Mouse (Mus musculus): Measurements from ENCODE around the gene Hadh. TPM values are rescaled to one million over a fixed set of nuclear protein-coding genes. Genes with fewer than 3 reads are reported as not detected.

Hadh gene
- total and polyA plus RNA-seq, 3 experiments = 39.1 to 66.9 TPM; not detected in 1

GRCm38 (mm10) chr3:131259392-131259965 is 12.4 kb downstream of the Hadh start:
- Histone ChIP-seq H3K4me1 (ENCODE audit: control insufficient read depth in 1 of 2, insufficient read depth in 2 of 2, low read length in 2 of 2) (no peaks in the 10 kb centered on the region), H3K79me2 (ENCODE audit: control insufficient read depth, insufficient read depth, low read length, poor library complexity) (no peaks in the 10 kb centered on the region), H3K9me3 (replicated peaks; ENCODE audit: insufficient read depth, low read length) (no peaks in the 10 kb centered on the region), H3K36me3 (ENCODE audit: control insufficient read depth in 1 of 2, insufficient read depth in 2 of 2, low read length in 2 of 2) (no peaks in the 10 kb centered on the region; a peak in 1 of 4 replicates), H3K27me3 (ENCODE audit: control insufficient read depth in 1 of 2, insufficient read depth in 2 of 2, low read length in 2 of 2) (no peaks in the 10 kb centered on the region), H3K9ac (ENCODE audit: control insufficient read depth, low read depth, low read length, poor library complexity, severe bottlenecking) (no peak overlapping the region), H3K4me3 (ENCODE audit: control insufficient read depth in 1 of 2, insufficient read depth in 1 of 2, low read depth in 2 of 2, low read length in 2 of 2) (no peak overlapping the region), H3K27ac (ENCODE audit: control insufficient read depth, low read depth, low read length) (no peak overlapping the region)
- DNase-seq (ENCODE audit: low read depth, low spot score) = no peak
- no peak for TF ChIP-seq ZNF384 (IDR thresholded peaks at IDR 0.05; ENCODE audit: low read depth, low read length)
- TF ChIP-seq MAZ (IDR thresholded peaks at IDR 0.05; ENCODE audit: low read depth, low read length) = no peak
- TF ChIP-seq POLR2AphosphoS2 (IDR thresholded peaks at IDR 0.05; ENCODE audit: low read length) = no peak
- TF ChIP-seq MEF2A (IDR thresholded peaks at IDR 0.05; ENCODE audit: extremely low read depth, insufficient replicate concordance, low read depth, low read length, poor library complexity, severe bottlenecking) = no peak
- no peak for TF ChIP-seq SMC3 (IDR thresholded peaks at IDR 0.05; ENCODE audit: low read depth, low read length)
- TF ChIP-seq TBP (IDR thresholded peaks at IDR 0.05; ENCODE audit: low read depth, low read length) = no peak
- no peak for TF ChIP-seq MAFK (IDR thresholded peaks at IDR 0.05; ENCODE audit: borderline replicate concordance, low read depth, low read length)
- TF ChIP-seq BHLHE40 (IDR thresholded peaks at IDR 0.05; ENCODE audit: borderline replicate concordance, low read depth, low read length) = no peak

- DNase-seq (ENCODE audit: low read depth, low spot score) = no peak
- Histone ChIP-seq H3K4me1 (ENCODE audit: control insufficient read depth in 1 of 2, insufficient read depth in 2 of 2, low read length in 2 of 2) (no peaks in the 10 kb centered on the region), H3K27ac (ENCODE audit: control insufficient read depth, low read depth, low read length) (no peak overlapping the region), H3K27me3 (ENCODE audit: control insufficient read depth in 1 of 2, insufficient read depth in 2 of 2, low read length in 2 of 2) (no peaks in the 10 kb centered on the region), H3K9ac (ENCODE audit: control insufficient read depth, low read depth, low read length, poor library complexity, severe bottlenecking) (no peak overlapping the region), H3K4me3 (ENCODE audit: control insufficient read depth in 1 of 2, insufficient read depth in 1 of 2, low read depth in 2 of 2, low read length in 2 of 2) (no peak overlapping the region), H3K79me2 (ENCODE audit: control insufficient read depth, insufficient read depth, low read length, poor library complexity) (no peaks in the 10 kb centered on the region), H3K36me3 (ENCODE audit: control insufficient read depth in 1 of 2, insufficient read depth in 2 of 2, low read length in 2 of 2) (no peaks in the 10 kb centered on the region; a peak in 1 of 4 replicates), H3K9me3 (replicated peaks; ENCODE audit: insufficient read depth, low read length) (no peaks in the 10 kb centered on the region)
- TF ChIP-seq CHD1 (IDR thresholded peaks at IDR 0.05; ENCODE audit: low read depth, low read length) (no peak), ZNF384 (IDR thresholded peaks at IDR 0.05; ENCODE audit: low read depth, low read length) (no peak)
Observed at GRCm38 (mm10) chr3:131258921-131259320, 13.0 kb downstream of the Hadh start.

- no peaks in the 10 kb centered on the region for H3K79me2 ChIP-seq (ENCODE audit: control insufficient read depth, insufficient read depth, low read length, poor library complexity)
- no peaks in the 10 kb centered on the region; a peak in 1 of 4 replicates for H3K36me3 ChIP-seq (ENCODE audit: control insufficient read depth in 1 of 2, insufficient read depth in 2 of 2, low read length in 2 of 2)
- H3K9me3 ChIP-seq (replicated peaks; ENCODE audit: insufficient read depth, low read length) = no peaks in the 10 kb centered on the region
- H3K9ac ChIP-seq (ENCODE audit: control insufficient read depth, low read depth, low read length, poor library complexity, severe bottlenecking) = no peak overlapping the region
- no peaks in the 10 kb centered on the region for H3K4me1 ChIP-seq (ENCODE audit: control insufficient read depth in 1 of 2, insufficient read depth in 2 of 2, low read length in 2 of 2)
- H3K27ac ChIP-seq (ENCODE audit: control insufficient read depth, low read depth, low read length) = no peak overlapping the region
- H3K27me3 ChIP-seq (ENCODE audit: control insufficient read depth in 1 of 2, insufficient read depth in 2 of 2, low read length in 2 of 2) = no peaks in the 10 kb centered on the region
- no peak for DNase-seq (ENCODE audit: low read depth, low spot score)
- no peak overlapping the region for H3K4me3 ChIP-seq (ENCODE audit: control insufficient read depth in 1 of 2, insufficient read depth in 1 of 2, low read depth in 2 of 2, low read length in 2 of 2)
- no peak for TF ChIP-seq RAD21 (IDR thresholded peaks at IDR 0.05; ENCODE audit: low read depth, low read length)
- no peak for TF ChIP-seq JUND (IDR thresholded peaks at IDR 0.05; ENCODE audit: low read depth, low read length)
- TF ChIP-seq E2F4 (IDR thresholded peaks at IDR 0.05; ENCODE audit: borderline replicate concordance, low read depth, low read length) = no peak
- TF ChIP-seq CTCF (IDR thresholded peaks at IDR 0.05 in 2 of 3, conservative IDR thresholded peaks at IDR 0.05 in 1 of 3; ENCODE audit: control insufficient read depth in 1 of 3, insufficient read depth in 1 of 3, low read depth in 2 of 3, low read length in 3 of 3, poor library complexity in 1 of 3, severe bottlenecking in 1 of 3) = no peak
- 0 out of 2 replicates have a peak, but pooled peaks have one; percentile 11 for TF ChIP-seq TCF12 (IDR thresholded peaks at IDR 0.05; ENCODE audit: low read depth, low read length)
- no peak for TF ChIP-seq NELFE (IDR thresholded peaks at IDR 0.05; ENCODE audit: low read depth, low read length)
- no peak for TF ChIP-seq MAZ (IDR thresholded peaks at IDR 0.05; ENCODE audit: low read depth, low read length)
- no peak for TF ChIP-seq NRF1 (IDR thresholded peaks at IDR 0.05; ENCODE audit: insufficient read depth, low read depth, low read length, poor library complexity, severe bottlenecking)
- no peak for TF ChIP-seq HCFC1 (IDR thresholded peaks at IDR 0.05; ENCODE audit: low read depth, low read length)
- TF ChIP-seq MXI1 (IDR thresholded peaks at IDR 0.05; ENCODE audit: low read depth, low read length) = no peak
- no peak for TF ChIP-seq MEF2A (IDR thresholded peaks at IDR 0.05; ENCODE audit: extremely low read depth, insufficient replicate concordance, low read depth, low read length, poor library complexity, severe bottlenecking)
- TF ChIP-seq ZKSCAN1 (IDR thresholded peaks at IDR 0.05; ENCODE audit: low read depth, low read length) = no peak
- TF ChIP-seq MYC (IDR thresholded peaks at IDR 0.05; ENCODE audit: low read depth, low read length) = no peak
- TF ChIP-seq GABPA (IDR thresholded peaks at IDR 0.05; ENCODE audit: low read depth, low read length) = no peak
- TF ChIP-seq EP300 (IDR thresholded peaks at IDR 0.05; ENCODE audit: low read depth in 1 of 2, low read length in 2 of 2) = 0 out of 4 replicates have a peak, but pooled peaks of 1 of the 2 experiments have one; percentile 10
- TF ChIP-seq MYB (IDR thresholded peaks at IDR 0.05; ENCODE audit: low read depth, low read length) = no peak
- TF ChIP-seq TAL1 (IDR thresholded peaks at IDR 0.05; ENCODE audit: low read length) = no peak
- TF ChIP-seq SIN3A (IDR thresholded peaks at IDR 0.05; ENCODE audit: low read length) = no peak
Observed at GRCm38 (mm10) chr3:131255399-131255981, 16.4 kb downstream of the Hadh start.

Data from MEL (cell line).